In the genomic region with DNA sequence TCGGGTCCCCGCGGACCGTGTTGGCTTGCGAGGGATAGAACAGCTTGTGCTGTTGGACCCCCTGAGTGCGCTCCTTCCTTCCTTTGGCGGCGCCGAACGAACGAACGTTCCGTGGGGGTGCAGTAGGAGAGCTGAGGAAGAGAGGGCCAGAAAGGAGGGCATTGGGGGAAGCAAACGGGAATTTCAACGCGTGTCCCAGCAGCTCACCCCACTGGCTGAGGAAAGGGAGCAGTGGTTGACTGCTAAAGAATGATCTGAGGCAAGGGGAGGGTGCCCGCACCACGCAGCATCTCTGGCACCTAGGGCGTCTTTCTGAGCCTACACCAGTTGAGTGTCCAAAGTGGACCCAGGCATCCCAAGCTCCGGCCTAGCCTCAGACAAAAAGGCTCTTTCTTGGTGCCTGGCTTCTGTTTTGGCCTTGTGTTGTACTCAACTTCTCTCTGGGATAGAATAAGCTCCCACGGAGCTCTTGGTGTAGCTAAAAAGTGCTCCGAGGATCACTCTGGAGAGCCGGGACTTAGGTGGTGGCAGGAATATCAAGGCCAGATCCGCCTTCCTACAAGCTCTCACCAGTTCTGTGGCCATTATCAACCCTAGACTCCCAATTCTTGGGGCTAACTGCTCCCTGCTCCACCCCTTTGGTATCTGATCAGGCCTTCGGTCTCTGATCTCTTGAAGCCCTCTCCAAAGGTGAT, we compare ENCODE assay signal across 10 mouse cellular contexts. TPM values are rescaled to one million over a fixed set of nuclear protein-coding genes. Genes with fewer than 3 reads are reported as not detected.
A peak's percentile ranks its signal among the peaks of the same experiment; 100 is the strongest.
DNase-seq lines count a peak whose midpoint lies in the region; ATAC-seq and TF ChIP-seq lines count a peak whose summit lies in the region.
"Had no signal": no experiment of that assay in that cellular context is flagged by ENCODE, and none has a peak within 500 bp of the region (broad histone marks: within the 10 kb centered on the region; RNA-seq: fewer than 3 reads in every experiment).

No protein-coding gene starts in this region.

- no peak for ATAC-seq in liver, embryonic 11.5 days (replicated peaks; ENCODE audit: low FRiP score)
- ATAC-seq in liver, postnatal 0 days, result no peak
- ATAC-seq in forebrain, embryonic 11.5 days (replicated peaks; ENCODE audit: low FRiP score), result no peak
- ATAC-seq in intestine, embryonic 15.5 days, result no peak
- ATAC-seq in neural tube, embryonic 14.5 days (ENCODE audit: low read depth), result no peak

- no peak for TF ChIP-seq CTCF in liver, postnatal 0 days (IDR thresholded peaks at IDR 0.05; ENCODE audit: low read depth)

- no peak for TF ChIP-seq EP300 in liver, postnatal 0 days (IDR thresholded peaks at IDR 0.05; ENCODE audit: low read depth)

- WGBS in liver, embryonic 11.5 days, result 6% methylated on average over 25 of the region's 25 CpGs
- 9% methylated on average over 25 of the region's 25 CpGs for WGBS in liver, postnatal 0 days (ENCODE audit: insufficient replicate concordance)
- WGBS in forebrain, embryonic 11.5 days, result 3% methylated on average over 25 of the region's 25 CpGs
- WGBS in intestine, embryonic 15.5 days, result 7% methylated on average over 25 of the region's 25 CpGs
- 3% methylated on average over 25 of the region's 25 CpGs for WGBS in neural tube, embryonic 14.5 days

- H3K9ac ChIP-seq in liver, embryonic 11.5 days (ENCODE audit: low read depth, low read length), result no peak overlapping the region
- no peak overlapping the region for H3K9ac ChIP-seq in liver, postnatal 0 days (replicated peaks)
- no peak overlapping the region for H3K9ac ChIP-seq in forebrain, embryonic 11.5 days (ENCODE audit: low read length)
- H3K9ac ChIP-seq in intestine, embryonic 15.5 days, result no peak overlapping the region
- H3K9ac ChIP-seq in neural tube, embryonic 14.5 days (replicated peaks; ENCODE audit: low read depth, low read length), result 0 out of 2 replicates have a peak overlapping the region, but pooled peaks have one; percentile 7
- H3K9ac ChIP-seq: liver, embryonic 14.5 days had no signal

- no peaks in the 10 kb centered on the region for H3K9me3 ChIP-seq in liver, embryonic 11.5 days (ENCODE audit: control insufficient read depth, low read length)
- H3K9me3 ChIP-seq in liver, postnatal 0 days (ENCODE audit: low read length), result no peaks in the 10 kb centered on the region
- no peaks in the 10 kb centered on the region for H3K9me3 ChIP-seq in forebrain, embryonic 11.5 days (ENCODE audit: control insufficient read depth, low read length)
- H3K9me3 ChIP-seq in intestine, embryonic 15.5 days, result no peaks in the 10 kb centered on the region
- no peaks in the 10 kb centered on the region for H3K9me3 ChIP-seq in neural tube, embryonic 14.5 days (ENCODE audit: control insufficient read depth, low read length)

- H3K4me2 ChIP-seq in liver, embryonic 11.5 days, result peak overlapping the region; percentile 53
- H3K4me2 ChIP-seq in liver, postnatal 0 days (ENCODE audit: low read depth, low read length), result no peak overlapping the region
- peak overlapping the region; percentile 54; the same call in 1 of the 2 replicates for H3K4me2 ChIP-seq in forebrain, embryonic 11.5 days (ENCODE audit: low read depth, low read length, severe bottlenecking)
- peak overlapping the region; percentile 82 for H3K4me2 ChIP-seq in intestine, embryonic 15.5 days (replicated peaks)
- peak overlapping the region; percentile 62 for H3K4me2 ChIP-seq in neural tube, embryonic 14.5 days (ENCODE audit: low read depth, low read length)

- no peak overlapping the region for H3K27ac ChIP-seq in liver, embryonic 11.5 days (ENCODE audit: low read depth, low read length)
- H3K27ac ChIP-seq in liver, postnatal 0 days (ENCODE audit: low read depth), result no peak overlapping the region
- no peak overlapping the region for H3K27ac ChIP-seq in forebrain, embryonic 11.5 days (ENCODE audit: low read depth, low read length)
- H3K27ac ChIP-seq in intestine, embryonic 15.5 days, result no peak overlapping the region
- H3K27ac ChIP-seq in neural tube, embryonic 14.5 days (ENCODE audit: low read depth, low read length), result no peak overlapping the region
- H3K27ac ChIP-seq: liver, embryonic 14.5 days had no signal

- peaks cover 90% of the 10 kb centered on the region for H3K27me3 ChIP-seq in liver, embryonic 11.5 days (replicated peaks; ENCODE audit: control insufficient read depth, insufficient read depth, low read length)
- H3K27me3 ChIP-seq in liver, postnatal 0 days (ENCODE audit: insufficient read depth, low read length), result peaks cover 84% of the 10 kb centered on the region
- peaks cover 89% of the 10 kb centered on the region for H3K27me3 ChIP-seq in forebrain, embryonic 11.5 days (ENCODE audit: control insufficient read depth, insufficient read depth, low read length)
- peaks cover 86% of the 10 kb centered on the region for H3K27me3 ChIP-seq in intestine, embryonic 15.5 days (replicated peaks)
- peaks cover 78% of the 10 kb centered on the region for H3K27me3 ChIP-seq in neural tube, embryonic 14.5 days (ENCODE audit: control insufficient read depth, insufficient read depth, low read length)

- H3K36me3 ChIP-seq in liver, embryonic 11.5 days (ENCODE audit: control insufficient read depth, insufficient read depth, low read length), result no peaks in the 10 kb centered on the region
- no peaks in the 10 kb centered on the region for H3K36me3 ChIP-seq in liver, postnatal 0 days (replicated peaks; ENCODE audit: insufficient read depth, low read length)
- no peaks in the 10 kb centered on the region for H3K36me3 ChIP-seq in forebrain, embryonic 11.5 days (ENCODE audit: control insufficient read depth, insufficient read depth, low read length)
- no peaks in the 10 kb centered on the region for H3K36me3 ChIP-seq in intestine, embryonic 15.5 days
- no peaks in the 10 kb centered on the region for H3K36me3 ChIP-seq in neural tube, embryonic 14.5 days (ENCODE audit: control insufficient read depth, insufficient read depth, low read length)

- H3K4me1 ChIP-seq in liver, embryonic 11.5 days (replicated peaks; ENCODE audit: control insufficient read depth, insufficient read depth, low read length), result no peaks in the 10 kb centered on the region; the same call in 1 of the 2 replicates
- 0 out of 2 replicates have a peak, but pooled peaks cover 2% of the 10 kb centered on the region for H3K4me1 ChIP-seq in liver, postnatal 0 days (ENCODE audit: insufficient read depth)
- H3K4me1 ChIP-seq in forebrain, embryonic 11.5 days (replicated peaks; ENCODE audit: control insufficient read depth, insufficient read depth, low read length), result peaks cover 18% of the 10 kb centered on the region; the same call in 1 of the 2 replicates
- peaks cover 23% of the 10 kb centered on the region for H3K4me1 ChIP-seq in intestine, embryonic 15.5 days (replicated peaks)
- peaks cover 18% of the 10 kb centered on the region for H3K4me1 ChIP-seq in neural tube, embryonic 14.5 days (ENCODE audit: control insufficient read depth, insufficient read depth, low read length)

- peak overlapping the region; percentile 36; the same call in 1 of the 2 replicates for H3K4me3 ChIP-seq in liver, embryonic 11.5 days (ENCODE audit: low read depth, low read length)
- no peak overlapping the region for H3K4me3 ChIP-seq in liver, postnatal 0 days (ENCODE audit: low read depth, low read length)
- peak overlapping the region; percentile 28; the same call in 1 of the 2 replicates for H3K4me3 ChIP-seq in forebrain, embryonic 11.5 days (ENCODE audit: low read depth, low read length)
- peak overlapping the region; percentile 39 for H3K4me3 ChIP-seq in intestine, embryonic 15.5 days (replicated peaks)
- peak overlapping the region; percentile 35 for H3K4me3 ChIP-seq in neural tube, embryonic 14.5 days (ENCODE audit: low read depth, low read length)

- DNase-seq in liver, embryonic 11.5 days (ENCODE audit: low spot score), result no peak
- DNase-seq in liver, postnatal 0 days, result no peak
- no peak for DNase-seq in forebrain, embryonic 11.5 days (ENCODE audit: low spot score)
- DNase-seq in ovary, postnatal 36 days (ENCODE audit: low spot score), result no peak
- DNase-seq in layer of hippocampus, adult 9-11 months, result no peak
- DNase-seq in lung, postnatal 25 days (ENCODE audit: low spot score), result no peak
- DNase-seq: kidney, adult 8-10 months had no signal

RNA-seq across cellular contexts. Expression of a gene that starts 0.9 kb away (rescaled TPM):
- 0.17 TPM in 1 of 2 replicates, not detected in the other for polyA plus RNA-seq in liver, embryonic 11.5 days (2014; fragmentation: Nextera tagmentation; extraction: Ambion mirVana)
- polyA plus RNA-seq in liver, postnatal 0 days (2015; fragmentation: Nextera tagmentation; extraction: Ambion mirVana), result not detected in 2 replicates
- polyA plus RNA-seq in forebrain, embryonic 11.5 days (2014; fragmentation: Nextera tagmentation; extraction: Ambion mirVana), result 1.2 and 1.8 TPM in 2 replicates
- polyA plus RNA-seq in intestine, embryonic 15.5 days (2015; fragmentation: Nextera tagmentation; extraction: Ambion mirVana), result 0.26 and 0.47 TPM in 2 replicates
- 0.36 and 0.80 TPM in 2 replicates for polyA plus RNA-seq in neural tube, embryonic 14.5 days (2014; fragmentation: Nextera tagmentation; extraction: Ambion mirVana)
- polyA plus RNA-seq: liver, embryonic 14.5 days had no signal
